Mouse (Mus musculus): ENCODE data around the gene Hspa8.

DNA sequence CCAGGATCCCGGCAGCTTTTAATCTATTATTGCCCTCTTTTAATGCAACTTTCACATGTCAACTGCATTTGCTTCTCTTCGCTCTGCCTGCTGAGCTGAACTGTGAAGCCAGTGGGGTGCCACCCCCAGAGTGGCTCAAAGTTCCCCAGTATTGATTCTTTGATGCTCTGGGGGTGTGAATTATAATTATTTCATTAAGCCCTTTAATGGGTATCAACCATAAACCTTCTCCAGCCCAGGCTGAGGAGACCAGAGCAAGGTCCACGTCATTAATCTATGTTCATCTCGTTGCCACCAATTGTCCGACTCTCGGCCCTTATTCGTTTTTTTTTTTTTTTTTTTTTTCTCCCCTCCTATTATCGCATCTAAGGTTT, 8.1 kb downstream of the Hspa8 start:
- no peak for TF ChIP-seq CTCF (IDR thresholded peaks at IDR 0.05; ENCODE audit: insufficient read depth, low read length)
- TF ChIP-seq POLR2A (IDR thresholded peaks at IDR 0.05; ENCODE audit: borderline replicate concordance, extremely low read depth, low read depth, low read length): no peak

All from lung, adult 2 months (tissue).